Mouse (Mus musculus) embryo, embryonic 10.5 days (tissue): ENCODE measurements around the gene Olfr1102.

Experiments
- DNase-seq: peaks from one replicate; pipeline ENCODE4 v3.0.0-alpha.2; 2015; ENCODE audit warnings: low spot score

The Olfr1102 gene

DNA sequence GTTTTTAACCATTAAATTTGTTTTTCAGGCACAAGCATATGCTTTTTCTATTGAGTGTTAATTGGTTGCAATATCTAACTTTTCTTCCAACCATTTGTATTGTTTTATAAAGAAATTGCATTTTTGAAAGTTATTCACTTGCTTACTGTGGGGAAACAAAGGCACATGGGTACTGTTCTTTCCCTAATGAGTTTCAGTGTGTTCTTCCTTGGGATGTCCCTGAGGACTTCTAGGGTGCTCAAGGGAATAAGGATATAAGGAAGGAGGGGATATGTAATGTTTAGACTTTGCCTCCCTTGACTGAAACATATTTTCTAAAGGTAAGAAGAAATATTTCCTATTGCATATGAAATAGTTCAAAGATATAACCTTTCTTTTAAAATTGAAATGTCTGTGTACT is at the start of gene Olfr1102:
TSS of gene Olfr1102 (plus strand) at position 301 of the 400 bp plus-strand sequence.
- DNase-seq, result no peak

GRCm38 (mm10) chr2:86960593-86960992 is 37.6 kb upstream of the Olfr1102 start, which contains the start of gene Olfr1099:
TSS of gene Olfr1099 (minus strand) at chr2:86960693.
- no peak for DNase-seq

DNA sequence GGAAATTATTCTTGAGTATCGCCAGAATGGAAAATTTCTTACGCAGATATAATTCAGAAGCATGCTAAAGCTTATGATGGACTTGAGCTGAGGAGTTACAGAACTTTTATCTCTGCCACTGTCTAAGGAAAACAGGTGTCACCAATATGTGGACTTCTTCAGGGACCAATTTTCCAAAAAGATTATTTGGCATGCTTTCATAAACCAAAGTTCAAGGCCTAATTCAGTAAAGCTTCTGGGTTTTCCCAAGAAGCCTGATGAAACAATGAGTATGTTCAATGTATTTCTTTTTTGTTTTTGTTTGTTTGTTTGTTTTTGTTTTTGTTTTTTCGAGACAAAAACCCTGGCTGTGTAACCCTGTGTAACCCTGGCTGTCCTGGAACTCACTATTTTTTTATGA is 18.3 kb upstream of the Olfr1102 start, which contains the start of gene Olfr1100:
TSS of gene Olfr1100 (minus strand) at position 101 of the 400 bp plus-strand sequence.
- no peak for DNase-seq

DNA sequence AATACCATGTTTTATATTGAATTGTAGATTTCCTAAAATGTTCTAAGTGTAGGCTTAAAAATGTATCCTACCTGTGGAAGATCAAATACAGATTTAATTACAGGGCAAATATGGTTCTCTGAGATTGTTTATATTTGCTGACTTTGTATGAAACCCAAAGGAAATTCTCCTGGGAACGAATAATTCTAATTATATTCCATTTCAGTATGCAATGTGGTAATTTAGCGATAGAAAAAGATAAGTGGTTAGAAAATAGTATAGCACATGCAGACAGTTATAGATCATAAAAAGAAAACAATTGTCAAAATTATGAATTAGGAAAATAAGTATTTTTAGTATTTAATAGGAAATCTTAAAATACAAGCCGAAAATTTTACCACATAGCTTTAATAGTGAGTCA is 7.1 kb upstream of the Olfr1102 start, which contains the start of gene Olfr1101:
TSS of gene Olfr1101 (minus strand) at position 101 of the 400 bp plus-strand sequence.
- DNase-seq, result no peak

DNA sequence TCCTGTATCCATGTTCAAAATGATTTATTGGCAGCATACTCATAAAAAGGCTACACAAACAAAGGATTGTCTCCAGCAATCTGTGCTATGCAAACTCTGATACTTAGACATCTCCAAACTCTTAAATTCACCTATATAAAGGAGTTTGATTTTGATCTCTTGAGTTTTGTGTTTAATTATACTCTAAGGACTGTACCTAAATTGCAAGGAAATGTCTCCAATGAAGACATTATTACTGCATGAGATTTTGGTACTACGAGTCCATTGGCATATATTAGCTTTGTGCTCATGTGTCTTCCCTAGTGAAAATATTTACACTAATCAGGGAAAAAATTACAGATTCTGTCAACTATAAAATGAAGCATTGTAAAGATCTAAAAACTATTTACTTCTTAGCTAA is 28.8 kb downstream of the Olfr1102 start, which contains the start of gene Olfr1104:
TSS of gene Olfr1104 (minus strand) at position 101 of the 400 bp plus-strand sequence.
- DNase-seq, result no peak

DNA sequence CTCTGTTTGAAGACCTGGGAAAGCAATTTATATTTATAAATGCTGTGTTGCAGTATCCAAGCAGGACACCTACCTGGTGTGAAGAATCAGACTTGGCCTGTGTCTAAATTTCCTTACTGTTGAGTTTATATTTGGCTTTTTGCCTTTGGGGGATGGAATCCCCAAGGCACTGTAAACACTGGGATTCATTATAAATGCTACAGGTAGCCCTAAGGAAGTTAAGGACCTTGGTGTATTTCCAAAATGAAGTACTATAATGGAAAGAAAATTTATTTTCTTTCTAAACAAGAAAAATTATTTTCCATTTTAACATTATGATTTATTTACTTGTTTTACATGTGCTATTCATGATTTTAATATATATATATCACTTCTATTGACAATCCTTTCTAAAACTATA is 38.2 kb downstream of the Olfr1102 start, which contains the start of gene Olfr1105:
TSS of gene Olfr1105 (minus strand) at position 101 of the 400 bp plus-strand sequence.
- DNase-seq, result no peak

DNA sequence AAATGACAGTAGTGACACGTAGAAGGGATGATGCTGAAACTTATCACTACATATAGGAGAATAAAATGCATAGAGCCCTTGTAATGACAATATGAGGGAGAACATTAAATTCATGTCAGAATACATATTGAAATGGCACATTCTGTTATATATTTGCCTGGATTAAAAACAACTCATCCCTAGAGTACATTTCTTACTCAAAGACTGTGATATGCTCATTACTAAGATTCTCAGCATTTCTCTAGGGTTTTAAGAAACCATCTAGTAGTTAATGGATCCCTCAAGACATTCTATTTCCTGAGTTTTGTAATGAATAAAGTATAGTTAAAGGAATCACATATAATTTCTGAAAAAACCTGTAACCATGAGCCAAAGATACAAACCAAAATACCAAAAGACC is 54.0 kb downstream of the Olfr1102 start, which contains the start of gene Olfr1106:
TSS of gene Olfr1106 (minus strand) at position 101 of the 400 bp plus-strand sequence.
- no peak for DNase-seq
